Mouse (Mus musculus): ENCODE results near the gene Cpz. TPM values are rescaled to one million over a fixed set of nuclear protein-coding genes. Genes with fewer than 3 reads are reported as not detected.

Gene Cpz
- polyA plus RNA-seq, 1 experiment from 2014 or later = 2.1 TPM

- no peak overlapping the region for H3K4me2 ChIP-seq (replicated peaks; ENCODE audit: low read depth, low read length)
- H3K9ac ChIP-seq (ENCODE audit: low read depth, low read length) = no peak overlapping the region
- H3K27me3 ChIP-seq (ENCODE audit: control insufficient read depth, insufficient read depth, low read length) = 0 out of 2 replicates have a peak, but pooled peaks cover 4% of the 10 kb centered on the region
- no peak for ATAC-seq (ENCODE audit: low FRiP score, low TSS enrichment)
- H3K4me3 ChIP-seq (ENCODE audit: low read length) = no peak overlapping the region
- H3K4me1 ChIP-seq (ENCODE audit: control insufficient read depth, insufficient read depth, low read length) = no peaks in the 10 kb centered on the region
- 49% methylated on average over 7 of the region's 7 CpGs for WGBS
- no peak overlapping the region for H3K27ac ChIP-seq (ENCODE audit: low read depth, low read length)
- H3K36me3 ChIP-seq (ENCODE audit: control insufficient read depth, insufficient read depth, low read length) = no peaks in the 10 kb centered on the region
- H3K9me3 ChIP-seq (ENCODE audit: control insufficient read depth, low read length) = no peaks in the 10 kb centered on the region
Observed at GRCm38 (mm10) chr5:35505016-35505415, 20.5 kb downstream of the Cpz start.

- no peak for ATAC-seq (ENCODE audit: low FRiP score, low TSS enrichment)
- no peak overlapping the region for H3K27ac ChIP-seq (ENCODE audit: low read depth, low read length)
- no peak overlapping the region for H3K9ac ChIP-seq (ENCODE audit: low read depth, low read length)
- H3K36me3 ChIP-seq (ENCODE audit: control insufficient read depth, insufficient read depth, low read length) = no peaks in the 10 kb centered on the region
- WGBS = 51% methylated on average over 7 of the region's 7 CpGs
- no peaks in the 10 kb centered on the region for H3K9me3 ChIP-seq (ENCODE audit: control insufficient read depth, low read length)
- H3K4me2 ChIP-seq (replicated peaks; ENCODE audit: low read depth, low read length) = no peak overlapping the region
- peaks cover 9% of the 10 kb centered on the region for H3K27me3 ChIP-seq (ENCODE audit: control insufficient read depth, insufficient read depth, low read length)
- no peak overlapping the region for H3K4me3 ChIP-seq (ENCODE audit: low read length)
- H3K4me1 ChIP-seq (ENCODE audit: control insufficient read depth, insufficient read depth, low read length) = peaks cover 20% of the 10 kb centered on the region
Observed at GRCm38 (mm10) chr5:35497344-35497743, 28.2 kb downstream of the Cpz start.

- Histone ChIP-seq H3K4me1 (ENCODE audit: control insufficient read depth, insufficient read depth, low read length) (peaks cover 20% of the 10 kb centered on the region), H3K4me3 (ENCODE audit: low read length) (no peak overlapping the region), H3K4me2 (replicated peaks; ENCODE audit: low read depth, low read length) (no peak overlapping the region), H3K27me3 (ENCODE audit: control insufficient read depth, insufficient read depth, low read length) (peaks cover 9% of the 10 kb centered on the region), H3K9me3 (ENCODE audit: control insufficient read depth, low read length) (no peaks in the 10 kb centered on the region), H3K36me3 (ENCODE audit: control insufficient read depth, insufficient read depth, low read length) (no peaks in the 10 kb centered on the region), H3K9ac (ENCODE audit: low read depth, low read length) (no peak overlapping the region), H3K27ac (ENCODE audit: low read depth, low read length) (no peak overlapping the region)
- WGBS = 10% methylated on average over 5 of the region's 5 CpGs
- ATAC-seq (ENCODE audit: low FRiP score, low TSS enrichment) = no peak
Observed at GRCm38 (mm10) chr5:35495989-35496388, 29.5 kb downstream of the Cpz start.

GRCm38 (mm10) chr5:35494773-35495390 lies 30.6 kb downstream of the Cpz start:
- peak; percentile 48; the same call in 1 of the 2 replicates for ATAC-seq (ENCODE audit: low FRiP score, low TSS enrichment)
- H3K27me3 ChIP-seq (ENCODE audit: control insufficient read depth, insufficient read depth, low read length) = peaks cover 12% of the 10 kb centered on the region
- 9% methylated on average over 8 of the region's 8 CpGs for WGBS
- H3K4me3 ChIP-seq (ENCODE audit: low read length) = no peak overlapping the region
- H3K27ac ChIP-seq (ENCODE audit: low read depth, low read length) = no peak overlapping the region
- H3K4me2 ChIP-seq (replicated peaks; ENCODE audit: low read depth, low read length) = no peak overlapping the region
- H3K4me1 ChIP-seq (ENCODE audit: control insufficient read depth, insufficient read depth, low read length) = peaks cover 20% of the 10 kb centered on the region
- no peaks in the 10 kb centered on the region for H3K36me3 ChIP-seq (ENCODE audit: control insufficient read depth, insufficient read depth, low read length)
- H3K9me3 ChIP-seq (ENCODE audit: control insufficient read depth, low read length) = no peaks in the 10 kb centered on the region
- H3K9ac ChIP-seq (ENCODE audit: low read depth, low read length) = no peak overlapping the region

- no peak overlapping the region for H3K9ac ChIP-seq (ENCODE audit: low read depth, low read length)
- H3K27ac ChIP-seq (ENCODE audit: low read depth, low read length) = no peak overlapping the region
- H3K27me3 ChIP-seq (ENCODE audit: control insufficient read depth, insufficient read depth, low read length) = peaks cover 16% of the 10 kb centered on the region
- no peak for ATAC-seq (ENCODE audit: low FRiP score, low TSS enrichment)
- no peak overlapping the region for H3K4me3 ChIP-seq (ENCODE audit: low read length)
- H3K4me1 ChIP-seq (ENCODE audit: control insufficient read depth, insufficient read depth, low read length) = peaks cover 20% of the 10 kb centered on the region
- no peaks in the 10 kb centered on the region for H3K9me3 ChIP-seq (ENCODE audit: control insufficient read depth, low read length)
- H3K4me2 ChIP-seq (replicated peaks; ENCODE audit: low read depth, low read length) = no peak overlapping the region
- no peaks in the 10 kb centered on the region for H3K36me3 ChIP-seq (ENCODE audit: control insufficient read depth, insufficient read depth, low read length)
- 26% methylated on average over 12 of the region's 12 CpGs for WGBS
Observed at GRCm38 (mm10) chr5:35493770-35494169, 31.7 kb downstream of the Cpz start.

- ATAC-seq (ENCODE audit: low FRiP score, low TSS enrichment) = no peak
- Histone ChIP-seq H3K4me2 (replicated peaks; ENCODE audit: low read depth, low read length) (no peak overlapping the region), H3K9me3 (ENCODE audit: control insufficient read depth, low read length) (no peaks in the 10 kb centered on the region), H3K27me3 (ENCODE audit: control insufficient read depth, insufficient read depth, low read length) (peaks cover 5% of the 10 kb centered on the region; the same call in 1 of the 2 replicates), H3K9ac (ENCODE audit: low read depth, low read length) (no peak overlapping the region), H3K4me1 (ENCODE audit: control insufficient read depth, insufficient read depth, low read length) (no peaks in the 10 kb centered on the region), H3K27ac (ENCODE audit: low read depth, low read length) (no peak overlapping the region), H3K4me3 (ENCODE audit: low read length) (no peak overlapping the region), H3K36me3 (ENCODE audit: control insufficient read depth, insufficient read depth, low read length) (no peaks in the 10 kb centered on the region)
- WGBS = 22% methylated on average over 4 of the region's 4 CpGs
Observed at GRCm38 (mm10) chr5:35479521-35479920, 46.0 kb downstream of the Cpz start.

- no peaks in the 10 kb centered on the region for H3K9me3 ChIP-seq (ENCODE audit: control insufficient read depth, low read length)
- H3K27me3 ChIP-seq (ENCODE audit: control insufficient read depth, insufficient read depth, low read length) = 0 out of 2 replicates have a peak, but pooled peaks cover under 1% of the 10 kb centered on the region
- no peak overlapping the region for H3K27ac ChIP-seq (ENCODE audit: low read depth, low read length)
- no peaks in the 10 kb centered on the region for H3K36me3 ChIP-seq (ENCODE audit: control insufficient read depth, insufficient read depth, low read length)
- no peak for ATAC-seq (ENCODE audit: low FRiP score, low TSS enrichment)
- H3K4me3 ChIP-seq (ENCODE audit: low read length) = no peak overlapping the region
- H3K4me1 ChIP-seq (ENCODE audit: control insufficient read depth, insufficient read depth, low read length) = no peaks in the 10 kb centered on the region
- no peak overlapping the region for H3K9ac ChIP-seq (ENCODE audit: low read depth, low read length)
- 44% methylated on average over 6 of the region's 6 CpGs for WGBS
- H3K4me2 ChIP-seq (replicated peaks; ENCODE audit: low read depth, low read length) = no peak overlapping the region
Observed at GRCm38 (mm10) chr5:35475236-35475635, 50.3 kb downstream of the Cpz start.

GRCm38 (mm10) chr5:35470885-35471528 lies 54.5 kb downstream of the Cpz start:
- WGBS = 9% methylated on average over 7 of the region's 7 CpGs
- Histone ChIP-seq H3K4me3 (ENCODE audit: low read length) (no peak overlapping the region), H3K27ac (ENCODE audit: low read depth, low read length) (no peak overlapping the region), H3K36me3 (ENCODE audit: control insufficient read depth, insufficient read depth, low read length) (no peaks in the 10 kb centered on the region), H3K4me2 (replicated peaks; ENCODE audit: low read depth, low read length) (no peak overlapping the region), H3K9ac (ENCODE audit: low read depth, low read length) (no peak overlapping the region), H3K4me1 (ENCODE audit: control insufficient read depth, insufficient read depth, low read length) (no peaks in the 10 kb centered on the region), H3K9me3 (ENCODE audit: control insufficient read depth, low read length) (no peaks in the 10 kb centered on the region), H3K27me3 (ENCODE audit: control insufficient read depth, insufficient read depth, low read length) (peaks cover 8% of the 10 kb centered on the region; the same call in 1 of the 2 replicates)
- no peak for ATAC-seq (ENCODE audit: low FRiP score, low TSS enrichment)

GRCm38 (mm10) chr5:35465966-35466635 lies 59.4 kb downstream of the Cpz start:
- Histone ChIP-seq H3K9ac (ENCODE audit: low read depth, low read length) (no peak overlapping the region), H3K9me3 (ENCODE audit: control insufficient read depth, low read length) (no peaks in the 10 kb centered on the region), H3K4me2 (replicated peaks; ENCODE audit: low read depth, low read length) (no peak overlapping the region), H3K4me3 (ENCODE audit: low read length) (no peak overlapping the region), H3K4me1 (ENCODE audit: control insufficient read depth, insufficient read depth, low read length) (no peaks in the 10 kb centered on the region), H3K27ac (ENCODE audit: low read depth, low read length) (no peak overlapping the region), H3K36me3 (ENCODE audit: control insufficient read depth, insufficient read depth, low read length) (no peaks in the 10 kb centered on the region), H3K27me3 (ENCODE audit: control insufficient read depth, insufficient read depth, low read length) (peaks cover 21% of the 10 kb centered on the region; the same call in 1 of the 2 replicates)
- ATAC-seq (ENCODE audit: low FRiP score, low TSS enrichment) = no peak
- 25% methylated on average over 21 of the region's 21 CpGs for WGBS

Measured in kidney, embryonic 14.5 days (tissue).